25 mouse cellular contexts compared by ENCODE assay signal in the genomic region with DNA sequence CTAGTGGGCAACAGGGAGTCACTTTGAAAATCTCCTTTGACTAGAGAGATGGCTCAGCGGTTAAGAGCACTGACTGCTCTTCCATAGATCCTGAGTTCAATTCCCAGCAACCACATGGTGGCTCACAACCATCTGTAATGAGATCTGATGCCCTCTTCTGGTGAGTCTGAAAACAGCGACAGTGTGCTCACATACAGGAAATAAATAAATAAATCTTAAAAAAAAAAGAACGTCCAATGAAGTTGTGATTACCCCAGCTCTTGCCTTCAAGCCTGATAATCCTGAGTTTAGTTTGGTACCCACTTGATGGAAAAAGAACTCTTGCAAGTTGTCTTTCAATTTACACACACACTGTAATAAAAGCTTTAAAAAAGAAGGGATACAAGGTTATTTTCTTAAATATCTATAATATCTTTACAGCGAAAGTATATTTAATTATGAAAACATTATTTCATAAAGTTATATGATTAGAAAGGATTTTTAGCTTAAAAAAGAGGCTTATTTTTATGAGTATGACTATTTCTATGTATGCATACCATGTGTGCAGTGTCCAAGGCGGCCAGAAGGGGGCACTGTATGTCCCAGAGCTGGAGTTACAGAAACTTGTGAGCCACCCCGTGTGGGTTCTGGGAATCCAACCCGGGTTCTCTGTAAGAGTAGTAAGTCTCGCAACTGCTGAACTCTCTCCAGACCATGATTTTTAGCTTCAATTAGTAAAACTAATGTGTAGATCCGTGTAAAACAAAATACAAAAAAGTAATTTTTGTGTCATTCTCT. TPM values are rescaled to one million over a fixed set of nuclear protein-coding genes. Genes with fewer than 3 reads are reported as not detected.
DNase-seq lines count a peak whose midpoint lies in the region; ATAC-seq and TF ChIP-seq lines count a peak whose summit lies in the region.
"Had no signal": no experiment of that assay in that cellular context is flagged by ENCODE, and none has a peak within 500 bp of the region (broad histone marks: within the 10 kb centered on the region; RNA-seq: fewer than 3 reads in every experiment).

No protein-coding gene starts in this region.

- no peaks in the 10 kb centered on the region for H3K9me3 ChIP-seq in heart, embryonic 11.5 days (replicated peaks; ENCODE audit: control insufficient read depth, low read length)
- no peaks in the 10 kb centered on the region for H3K9me3 ChIP-seq in midbrain, postnatal 0 days (ENCODE audit: low read length)
- H3K9me3 ChIP-seq in midbrain, embryonic 15.5 days = no peaks in the 10 kb centered on the region
- no peaks in the 10 kb centered on the region for H3K9me3 ChIP-seq in embryonic facial prominence, embryonic 10.5 days
- H3K9me3 ChIP-seq: forebrain, embryonic 13.5 days; hindbrain, embryonic 10.5 days; limb, embryonic 13.5 days had no signal

- TF ChIP-seq POLR2A in testis, adult 2 months (IDR thresholded peaks at IDR 0.05; ENCODE audit: control insufficient read depth, low read depth, low read length) = no peak

- CTCF ChIA-PET in Patski (lab: Charles Lee) = interaction anchor here (1.3 kb wide), 1 partner anchor 12 kb away, joined by 5 read pairs; no protein-coding TSS in a partner anchor

- no peak overlapping the region for H3K4me2 ChIP-seq in heart, embryonic 11.5 days
- H3K4me2 ChIP-seq in midbrain, postnatal 0 days (ENCODE audit: low read depth, low read length, poor library complexity, severe bottlenecking) = no peak overlapping the region
- H3K4me2 ChIP-seq in midbrain, embryonic 15.5 days = no peak overlapping the region
- H3K4me2 ChIP-seq: forebrain, embryonic 13.5 days; limb, embryonic 13.5 days had no signal

- DNase-seq in heart, adult 11 months = peak; percentile 17
- DNase-seq in midbrain, postnatal 0 days (ENCODE audit: low spot score) = no peak
- no peak for DNase-seq in Patski (ENCODE audit: low read depth, low spot score)
- no peak for DNase-seq in left cerebral cortex, adult 11 months (ENCODE audit: low spot score)
- DNase-seq in embryonic facial prominence, embryonic 10.5 days (ENCODE audit: low spot score) = no peak
- DNase-seq: cerebellum, adult 2 months; cerebellum, postnatal 36 days; gastrocnemius, postnatal 14 days; kidney, adult 8-10 months; kidney, postnatal 25 days; right cerebral cortex, postnatal 4 days had no signal

- no peak for ATAC-seq in heart, embryonic 11.5 days (replicated peaks; ENCODE audit: insufficient number of reproducible peaks, low FRiP score, low TSS enrichment)
- ATAC-seq in midbrain, postnatal 0 days (ENCODE audit: low FRiP score) = no peak
- no peak for ATAC-seq in midbrain, embryonic 15.5 days (replicated peaks)
- ATAC-seq in Patski = no peak
- ATAC-seq: forebrain, embryonic 13.5 days; inflammation-experienced regulatory T-cells, adult 6 months; midbrain, embryonic 16.5 days had no signal

- POLR2A ChIA-PET in Patski (lab: Charles Lee) = no interaction called here

- TF ChIP-seq CTCF in midbrain, postnatal 0 days (IDR thresholded peaks at IDR 0.05) = peak; percentile 6; the same call in 1 of the 2 replicates
- peak; percentile 14 for TF ChIP-seq CTCF in Patski (IDR thresholded peaks at IDR 0.05)
- peak; percentile 55; the same call in 1 of the 2 replicates for TF ChIP-seq CTCF in testis, adult 2 months (IDR thresholded peaks at IDR 0.05; ENCODE audit: control insufficient read depth, insufficient read depth, insufficient replicate concordance, low read depth, low read length)

- in situ Hi-C loops in Patski (cut with MboI; ENCODE audit: low pct_unique_long_range_greater_than_20kb) = no loop called here

- 76% methylated on average over 9 of the region's 9 CpGs for WGBS in heart, embryonic 11.5 days (ENCODE audit: insufficient replicate concordance)
- 89% methylated on average over 9 of the region's 9 CpGs for WGBS in midbrain, postnatal 0 days
- WGBS in midbrain, embryonic 15.5 days = 86% methylated on average over 9 of the region's 9 CpGs
- WGBS in embryonic facial prominence, embryonic 10.5 days = 84% methylated on average over 9 of the region's 9 CpGs

- H3K27me3 ChIP-seq in heart, embryonic 11.5 days (ENCODE audit: control insufficient read depth, insufficient read depth, low read length) = no peaks in the 10 kb centered on the region
- H3K27me3 ChIP-seq in midbrain, postnatal 0 days (ENCODE audit: insufficient read depth, low read length) = no peaks in the 10 kb centered on the region
- no peaks in the 10 kb centered on the region for H3K27me3 ChIP-seq in midbrain, embryonic 15.5 days (replicated peaks)
- peaks cover 20% of the 10 kb centered on the region for H3K27me3 ChIP-seq in Patski
- H3K27me3 ChIP-seq in testis, adult 2 months (ENCODE audit: control insufficient read depth, insufficient read depth, low read length) = no peaks in the 10 kb centered on the region
- H3K27me3 ChIP-seq in embryonic facial prominence, embryonic 10.5 days (replicated peaks; ENCODE audit: low read depth, poor library complexity, severe bottlenecking) = no peaks in the 10 kb centered on the region
- H3K27me3 ChIP-seq: limb, embryonic 13.5 days had no signal

- H3K27ac ChIP-seq in heart, embryonic 11.5 days (ENCODE audit: low read depth, low read length) = no peak overlapping the region
- no peak overlapping the region for H3K27ac ChIP-seq in midbrain, postnatal 0 days (ENCODE audit: low read depth, low read length)
- no peak overlapping the region for H3K27ac ChIP-seq in midbrain, embryonic 15.5 days
- no peak overlapping the region for H3K27ac ChIP-seq in testis, adult 2 months (ENCODE audit: control insufficient read depth, insufficient read depth, low read depth, low read length)
- no peak overlapping the region for H3K27ac ChIP-seq in embryonic facial prominence, embryonic 10.5 days (replicated peaks)
- H3K27ac ChIP-seq: forebrain, embryonic 13.5 days; hindbrain, embryonic 10.5 days; limb, embryonic 13.5 days had no signal

- H3K4me3 ChIP-seq in heart, embryonic 11.5 days (ENCODE audit: low read depth, low read length) = no peak overlapping the region
- no peak overlapping the region for H3K4me3 ChIP-seq in midbrain, postnatal 0 days (ENCODE audit: low read depth, low read length)
- H3K4me3 ChIP-seq in midbrain, embryonic 15.5 days = no peak overlapping the region
- H3K4me3 ChIP-seq in testis, adult 2 months (ENCODE audit: control insufficient read depth, low read depth, low read length) = peak overlapping the region; percentile 64
- no peak overlapping the region for H3K4me3 ChIP-seq in embryonic facial prominence, embryonic 10.5 days
- H3K4me3 ChIP-seq: forebrain, embryonic 13.5 days; hindbrain, embryonic 10.5 days; limb, embryonic 13.5 days had no signal

- no peaks in the 10 kb centered on the region; the same call in 1 of the 2 replicates for H3K4me1 ChIP-seq in heart, embryonic 11.5 days (ENCODE audit: control insufficient read depth, insufficient read depth, low read length)
- peaks cover 6% of the 10 kb centered on the region; the same call in 1 of the 2 replicates for H3K4me1 ChIP-seq in midbrain, postnatal 0 days (ENCODE audit: insufficient read depth, low read length)
- H3K4me1 ChIP-seq in midbrain, embryonic 15.5 days = peaks cover 4% of the 10 kb centered on the region; the same call in 1 of the 2 replicates
- peaks cover 20% of the 10 kb centered on the region for H3K4me1 ChIP-seq in testis, adult 2 months (ENCODE audit: control insufficient read depth, insufficient read depth, low read length)
- H3K4me1 ChIP-seq in embryonic facial prominence, embryonic 10.5 days = peaks cover 8% of the 10 kb centered on the region
- H3K4me1 ChIP-seq: limb, embryonic 13.5 days had no signal

- no peak overlapping the region for H3K9ac ChIP-seq in heart, embryonic 11.5 days (ENCODE audit: low read depth, low read length)
- no peak overlapping the region for H3K9ac ChIP-seq in midbrain, postnatal 0 days (replicated peaks; ENCODE audit: low read length, poor library complexity, severe bottlenecking)
- H3K9ac ChIP-seq in midbrain, embryonic 15.5 days = no peak overlapping the region
- H3K9ac ChIP-seq: forebrain, embryonic 13.5 days; limb, embryonic 13.5 days had no signal

- no peaks in the 10 kb centered on the region for H3K36me3 ChIP-seq in heart, embryonic 11.5 days (ENCODE audit: control insufficient read depth, insufficient read depth, low read length)
- H3K36me3 ChIP-seq in midbrain, postnatal 0 days (ENCODE audit: insufficient read depth, low read length) = no peaks in the 10 kb centered on the region
- H3K36me3 ChIP-seq in midbrain, embryonic 15.5 days (replicated peaks) = no peaks in the 10 kb centered on the region
- H3K36me3 ChIP-seq in testis, adult 2 months (ENCODE audit: control insufficient read depth, insufficient read depth, low read length) = no peaks in the 10 kb centered on the region
- H3K36me3 ChIP-seq in embryonic facial prominence, embryonic 10.5 days (replicated peaks) = no peaks in the 10 kb centered on the region
- H3K36me3 ChIP-seq: G1E; hindbrain, embryonic 10.5 days; limb, embryonic 13.5 days had no signal

RNA-seq across cellular contexts. Expression of a gene that starts 0.7 kb away (rescaled TPM):
- 0.19 and 0.28 TPM in 2 replicates for polyA plus RNA-seq in heart, embryonic 11.5 days (2014; fragmentation: Nextera tagmentation; extraction: Ambion mirVana)
- 0.14 TPM in 1 of 2 replicates, not detected in the other for total RNA-seq in midbrain, postnatal 0 days (2014; rRNA removed)
- 0.10 TPM in 1 of 2 replicates, not detected in the other for polyA plus RNA-seq in midbrain, postnatal 0 days (2015; fragmentation: Nextera tagmentation; extraction: Ambion mirVana)
- not detected in 2 replicates for polyA plus RNA-seq in midbrain, embryonic 15.5 days (2015; fragmentation: Nextera tagmentation; extraction: Ambion mirVana)
- polyA plus RNA-seq in Patski (2021) = 12.8 TPM
- polyA plus RNA-seq in testis, adult 2 months (2012; rRNA removed) = 375 and 376 TPM in 2 replicates
- polyA plus RNA-seq in embryonic facial prominence, embryonic 10.5 days (2016; fragmentation: Nextera tagmentation; extraction: Ambion mirVana) = not detected in 2 replicates
- total RNA-seq: adrenal gland, adult 18-20 months; adrenal gland, postnatal 4 days; megakaryocyte-erythroid progenitor cell, adult 5-6 weeks had no signal
- polyA plus RNA-seq: forebrain, embryonic 13.5 days; hindbrain, embryonic 10.5 days; limb, embryonic 13.5 days; liver, embryonic 16.5 days; midbrain, embryonic 16.5 days had no signal

RNA-seq across cellular contexts. Expression of a gene that starts 34.9 kb away (rescaled TPM):
- 0.07 TPM in 1 of 2 replicates, not detected in the other for polyA plus RNA-seq in heart, embryonic 11.5 days (2014; fragmentation: Nextera tagmentation; extraction: Ambion mirVana)
- 0.66 and 1.5 TPM in 2 replicates for total RNA-seq in midbrain, postnatal 0 days (2014; rRNA removed)
- polyA plus RNA-seq in midbrain, postnatal 0 days (2015; fragmentation: Nextera tagmentation; extraction: Ambion mirVana) = 0.59 and 1.1 TPM in 2 replicates
- 1.1 and 1.2 TPM in 2 replicates for polyA plus RNA-seq in midbrain, embryonic 15.5 days (2015; fragmentation: Nextera tagmentation; extraction: Ambion mirVana)
- polyA plus RNA-seq in Patski (2021) = 0.03 TPM
- polyA plus RNA-seq in testis, adult 2 months (2012; rRNA removed) = not detected in 2 replicates
- 0.14 and 0.25 TPM in 2 replicates for polyA plus RNA-seq in embryonic facial prominence, embryonic 10.5 days (2016; fragmentation: Nextera tagmentation; extraction: Ambion mirVana)
- total RNA-seq: gastrocnemius, postnatal 14 days; heart, adult 8-10 months had no signal
- polyA plus RNA-seq: G1E; liver, embryonic 16.5 days had no signal

Comparison
In these comparisons a context has a peak if more than half of its experiments do, and no peak if none do; other contexts are left out.
1. RNA of a gene that starts 0.7 kb away (polyA plus RNA-seq): 375 to 376 TPM in testis, adult 2 months; 12.8 TPM in Patski (single experiment), 0.19 to 0.28 TPM in heart, embryonic 11.5 days, 0.10 TPM in midbrain, postnatal 0 days, not detected in midbrain, embryonic 15.5 days and not detected in embryonic facial prominence, embryonic 10.5 days; every median in the first group is over 10 times any median in the second.
2. Peak in every context shown above with its lines, with median percentiles within 50 percentile points of each other: CTCF ChIP-seq.